Mouse (Mus musculus) layer of hippocampus, adult 11-12 months (tissue): ENCODE measurements at regions not wholly inside any gene's neighbourhood (a gene's known extent, or its start where the extent isn't known, plus 50 kb on each side); places are given as distances from the start of the nearest gene placed in this dataset.

Experiments used
- DNase-seq: peaks from one replicate; pipeline ENCODE4 v3.0.0; 2022; ENCODE audit warnings: low spot score

DNA sequence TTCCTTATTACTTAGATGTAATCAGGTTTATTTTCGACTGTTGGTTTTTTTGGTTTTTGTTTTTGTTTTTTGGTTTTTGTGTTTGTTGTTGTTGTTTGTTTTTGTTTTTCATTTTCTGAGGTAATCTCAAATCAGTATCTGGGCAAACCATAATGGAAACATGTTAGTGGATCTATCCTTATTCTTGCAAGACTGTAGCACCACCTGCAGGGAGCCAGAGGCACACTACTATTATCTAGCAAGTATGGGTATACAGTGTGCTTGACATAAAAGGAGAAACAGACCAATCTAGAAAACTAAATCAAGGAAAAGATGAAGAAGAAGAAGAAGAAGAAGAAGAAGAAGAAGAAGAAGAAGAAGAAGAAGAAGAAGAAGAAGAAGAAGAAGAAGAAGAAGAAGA lies 552.4 kb downstream of the Rfpl4b start:
- no peak for DNase-seq

DNA sequence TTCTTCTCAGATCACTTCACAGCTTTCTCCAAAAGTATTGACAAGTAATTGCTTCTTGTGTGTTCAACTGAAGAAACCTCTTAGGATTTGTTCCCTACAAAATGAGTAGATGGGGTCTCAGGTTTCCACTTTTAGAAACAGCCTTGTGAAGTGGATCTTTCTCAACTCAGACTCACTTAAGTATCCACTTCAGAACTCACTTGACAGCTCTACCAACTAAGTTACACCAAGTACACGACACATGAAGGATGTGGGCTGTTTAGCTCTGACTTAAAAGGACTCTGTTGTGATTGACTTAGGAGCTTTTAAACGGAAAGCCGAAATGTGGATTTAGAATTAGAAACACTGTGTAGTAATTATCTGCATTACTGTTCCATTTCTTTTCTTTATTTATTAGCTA lies 556.0 kb downstream of the Rfpl4b start:
- DNase-seq = no peak

DNA sequence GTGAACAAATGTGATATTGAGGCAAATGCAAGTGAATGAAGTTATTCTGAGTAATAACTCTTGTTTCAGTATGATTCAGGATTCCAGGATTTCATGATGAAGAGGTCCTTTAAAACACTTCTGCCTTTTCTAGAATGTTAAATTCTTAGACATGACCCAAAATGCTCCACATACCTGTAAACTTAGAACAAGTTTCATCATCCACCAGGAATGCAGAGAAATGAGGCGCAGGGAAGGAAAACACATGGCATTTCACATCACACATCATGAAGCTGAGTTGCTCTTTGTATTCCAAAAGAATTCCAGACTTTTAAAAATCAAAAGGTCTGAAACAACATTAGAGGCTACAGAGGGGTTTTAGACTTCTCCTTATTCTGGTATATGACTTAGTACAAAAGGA lies 574.8 kb downstream of the Rfpl4b start:
- DNase-seq = no peak
